Mouse (Mus musculus) cortical plate, adult 2 months (tissue): ENCODE results near the gene Polr1e. TPM values are rescaled to one million over a fixed set of nuclear protein-coding genes. Genes with fewer than 3 reads are reported as not detected.
"Not testable (repeated sequence)": the region's sequence is repeated elsewhere in the genome, so short reads cannot be mapped to it uniquely, and the experiment has no call there.

ENCODE experiments used
- H3K27ac ChIP-seq: fragments of 200-500 bp; 2 replicates; pipeline ENCODE4 v1.5.1; 2012; ENCODE audit warnings: low read length, control low read depth, inconsistent platforms; ENCODE audit not compliant: insufficient read depth
- H3K4me1 ChIP-seq: fragments of 200-500 bp; 2 replicates; pipeline ENCODE4 v1.6.1; 2011; ENCODE audit warnings: low read length; ENCODE audit not compliant: control insufficient read depth, insufficient read depth
- H3K4me3 ChIP-seq: fragments of 200-500 bp; 2 replicates; pipeline ENCODE4 v1.5.1; 2011; ENCODE audit warnings: mild to moderate bottlenecking, low read length, control low read depth; ENCODE audit not compliant: insufficient read depth
- CTCF ChIP-seq: fragments of 200-500 bp; IDR thresholded peaks from 2 replicates; pipeline ENCODE4 v1.5.1; 2011; ENCODE audit warnings: mild to moderate bottlenecking, control low read depth, low read length; ENCODE audit not compliant: insufficient read depth; ENCODE audit errors: extremely low read depth
- POLR2A ChIP-seq: fragments of 200-500 bp; IDR thresholded peaks from 2 replicates; pipeline ENCODE4 v1.6.1; 2011; ENCODE audit warnings: mild to moderate bottlenecking, low read length, control low read depth; ENCODE audit not compliant: insufficient read depth; ENCODE audit errors: extremely low read depth
- polyA plus RNA-seq: library from polyadenylated mRNA; depleted of rRNA; stranded (reverse); fragments of >200 nt; gene quantifications from 2 replicates; pipeline ENCODE4 v1.2.3, GENCODE M21; 2012

Gene Polr1e
- polyA plus RNA-seq, 1 experiment: 11.4 TPM

DNA sequence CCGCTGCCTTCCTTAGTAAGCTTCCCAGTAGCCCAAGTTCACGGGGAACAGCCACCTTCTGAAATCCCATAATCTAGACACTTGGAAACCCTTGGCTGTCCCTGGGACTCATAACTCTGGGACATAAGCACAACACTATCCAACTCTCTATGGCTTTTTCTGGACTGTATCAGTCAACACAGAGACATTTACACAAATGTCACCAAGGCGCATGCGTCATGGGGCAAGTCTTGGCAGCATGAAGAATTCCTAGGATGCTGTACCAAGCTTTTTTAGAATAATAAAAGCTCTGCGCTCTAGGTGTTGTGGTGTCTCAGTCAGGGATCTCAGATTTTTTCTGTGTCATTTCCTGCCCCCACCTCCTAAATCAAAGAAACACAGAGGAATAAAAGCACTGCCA, 28.3 kb downstream of the Polr1e start:
- H3K4me1 ChIP-seq: peaks cover 5% of the 10 kb centered on the region
- no peak overlapping the region for H3K4me3 ChIP-seq
- H3K27ac ChIP-seq: no peak overlapping the region
- no peak for TF ChIP-seq CTCF
- TF ChIP-seq POLR2A: no peak

DNA sequence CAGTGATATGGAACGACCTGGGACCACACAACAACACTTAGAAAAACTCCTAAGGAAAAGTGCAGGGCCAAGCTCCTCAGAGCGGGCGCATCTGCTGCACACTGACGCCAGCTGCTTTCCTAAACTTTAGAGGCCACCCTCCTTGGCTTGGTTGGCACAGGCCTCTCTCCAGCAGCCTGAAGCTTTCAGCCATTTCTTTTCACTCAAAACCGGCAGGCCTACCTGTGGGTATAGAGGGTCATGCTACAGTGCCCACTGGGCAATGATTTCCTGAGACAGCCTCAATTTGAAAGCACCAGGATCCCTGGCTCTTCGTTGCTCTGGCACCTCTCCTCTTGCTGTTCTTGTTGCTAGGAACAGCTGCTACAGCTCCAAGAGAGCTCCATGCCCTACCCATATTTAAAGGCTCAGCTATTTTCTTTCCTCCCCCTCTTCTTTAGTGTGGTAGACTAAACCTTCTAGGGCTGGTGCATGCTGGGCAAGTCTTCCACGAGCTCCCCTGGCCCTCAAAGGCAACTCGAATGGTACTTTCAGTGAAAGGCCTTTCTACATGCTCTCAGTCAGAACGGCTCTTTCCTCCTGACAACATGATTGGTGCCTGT, 29.0 kb downstream of the Polr1e start:
- TF ChIP-seq CTCF (no peak), POLR2A (no peak)

DNA sequence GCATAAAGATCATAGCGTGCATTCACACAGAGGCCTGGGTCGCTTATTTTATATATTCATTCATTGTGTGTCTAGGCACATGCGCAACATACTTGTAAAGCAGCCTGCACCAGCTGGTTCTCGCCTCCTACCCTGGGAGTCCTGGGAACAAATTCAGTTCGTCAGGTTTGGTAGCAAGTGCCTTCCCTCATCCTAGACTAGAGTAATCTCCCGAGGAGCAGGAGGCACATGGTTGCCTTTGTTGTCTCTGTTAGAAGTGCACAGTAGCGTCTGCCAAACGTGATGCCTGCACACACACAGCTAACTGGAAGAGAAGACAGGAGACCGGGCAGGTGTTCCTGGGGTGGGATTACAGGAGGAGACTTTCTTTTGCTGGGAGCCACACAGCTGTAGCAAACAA, 29.6 kb downstream of the Polr1e start:
- H3K27ac ChIP-seq: no peak overlapping the region
- no peak overlapping the region for H3K4me3 ChIP-seq
- TF ChIP-seq POLR2A (no peak), CTCF (no peak)
- peaks cover 5% of the 10 kb centered on the region for H3K4me1 ChIP-seq

More for the DNA sequence above, 29.0 kb downstream of the Polr1e start:
- Histone ChIP-seq H3K27ac (no peak overlapping the region), H3K4me1 (peaks cover 5% of the 10 kb centered on the region), H3K4me3 (no peak overlapping the region)

- Histone ChIP-seq H3K4me3 (no peak overlapping the region), H3K27ac (no peak overlapping the region), H3K4me1 (no peaks in the 10 kb centered on the region; the same call in 1 of the 2 replicates)
- peak; percentile 46 for TF ChIP-seq CTCF
- no peak for TF ChIP-seq POLR2A
Observed at GRCm38 (mm10) chr4:45054862-45055261, 36.5 kb downstream of the Polr1e start.

GRCm38 (mm10) chr4:45055451-45055850, 37.1 kb downstream of the Polr1e start:
- TF ChIP-seq POLR2A (no peak), CTCF (no peak)
- Histone ChIP-seq H3K4me1 (no peaks in the 10 kb centered on the region; the same call in 1 of the 2 replicates), H3K27ac (no peak overlapping the region), H3K4me3 (no peak overlapping the region)

DNA sequence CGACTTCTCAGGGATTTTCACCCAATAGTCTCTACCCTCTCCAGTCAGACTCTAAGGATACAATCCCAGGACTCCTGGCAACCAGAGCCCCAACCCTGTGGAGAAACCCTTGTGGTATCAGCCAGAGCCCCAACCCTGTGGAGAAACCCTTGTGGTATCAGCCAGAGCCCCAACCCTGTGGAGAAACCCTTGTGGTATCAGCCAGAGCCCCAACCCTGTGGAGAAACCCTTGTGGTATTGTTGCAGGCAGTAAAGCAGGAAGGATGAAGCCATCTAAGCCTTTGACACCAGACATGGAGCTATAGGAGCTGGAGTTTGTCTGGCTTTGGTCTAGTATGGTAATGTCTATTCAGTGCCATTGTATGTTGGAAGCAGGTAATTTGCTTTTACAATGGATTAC, 45.5 kb downstream of the Polr1e start:
- H3K4me1 ChIP-seq, H3K4me3 ChIP-seq, H3K27ac ChIP-seq: not testable (repeated sequence)

DNA sequence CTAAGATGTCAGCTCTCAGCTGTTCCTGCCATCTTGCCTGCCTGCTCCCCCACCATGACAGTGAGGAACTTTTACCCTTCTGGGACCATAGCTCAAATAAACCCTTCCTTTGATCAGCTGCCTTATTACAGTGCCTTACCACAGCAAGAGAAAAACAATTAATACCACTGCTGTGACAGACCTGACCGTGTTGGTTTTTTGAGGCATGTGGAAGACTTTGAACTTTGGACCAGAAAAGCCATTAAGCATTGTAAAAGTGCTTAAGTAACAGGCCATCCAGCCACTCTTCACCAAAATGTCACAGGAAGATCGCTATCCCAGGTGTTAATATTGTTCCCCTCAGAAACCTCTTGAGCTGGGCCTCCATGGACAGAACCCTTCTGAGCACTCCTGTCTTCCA, 46.2 kb downstream of the Polr1e start:
- H3K4me3 ChIP-seq: no peak overlapping the region
- no peak for TF ChIP-seq CTCF
- no peak for TF ChIP-seq POLR2A
- peaks cover 2% of the 10 kb centered on the region; the same call in 1 of the 2 replicates for H3K4me1 ChIP-seq
- no peak overlapping the region for H3K27ac ChIP-seq

DNA sequence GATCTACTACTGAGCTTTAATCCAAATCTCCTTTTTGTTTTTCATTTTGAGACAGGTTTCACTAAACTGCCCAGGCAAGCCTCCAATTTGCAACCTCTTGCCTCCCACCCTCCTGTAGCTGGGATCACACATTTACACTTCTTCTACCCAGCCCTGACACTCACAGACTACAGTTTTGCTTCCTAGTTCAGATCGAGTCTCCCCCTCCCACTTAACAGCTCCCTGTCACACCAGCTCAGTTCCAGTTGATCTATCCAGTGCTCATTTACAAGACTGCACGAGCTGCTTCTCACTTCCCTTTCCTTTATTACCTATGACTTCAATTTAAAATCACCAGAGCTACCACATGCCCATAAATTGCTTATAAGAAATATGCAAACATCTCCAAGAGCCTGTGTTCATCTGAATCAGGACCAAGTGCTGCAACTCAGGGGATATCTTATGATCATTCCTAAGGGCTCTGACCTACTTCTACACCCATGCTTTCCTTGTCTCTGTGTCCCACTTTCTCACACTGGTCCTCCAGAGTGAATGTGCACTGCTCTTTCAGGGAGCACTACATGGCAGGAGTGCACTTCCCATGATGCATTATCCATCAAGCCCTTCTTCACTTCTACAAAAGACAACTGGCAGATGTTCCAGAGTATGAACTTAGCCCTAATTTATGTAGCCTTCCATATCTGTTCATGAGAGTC, 47.8 kb downstream of the Polr1e start:
- no peak for TF ChIP-seq POLR2A
- no peak for TF ChIP-seq CTCF
- Histone ChIP-seq H3K4me3 (no peak overlapping the region), H3K27ac (no peak overlapping the region), H3K4me1 (peaks cover 2% of the 10 kb centered on the region; the same call in 1 of the 2 replicates)

- TF ChIP-seq CTCF (no peak), POLR2A (no peak)
- no peak overlapping the region for H3K27ac ChIP-seq
- H3K4me3 ChIP-seq: no peak overlapping the region
- H3K4me1 ChIP-seq: peaks cover 2% of the 10 kb centered on the region; the same call in 1 of the 2 replicates
Observed at GRCm38 (mm10) chr4:45067742-45068141, 49.4 kb downstream of the Polr1e start.

GRCm38 (mm10) chr4:45072261-45072973, 54.0 kb downstream of the Polr1e start:
- TF ChIP-seq CTCF (no peak), POLR2A (no peak)
- no peaks in the 10 kb centered on the region for H3K4me1 ChIP-seq

More at GRCm38 (mm10) chr4:45072261-45072973, 54.0 kb downstream of the Polr1e start:
- no peak overlapping the region for H3K4me3 ChIP-seq
- H3K27ac ChIP-seq: no peak overlapping the region
